Mouse (Mus musculus) hindbrain, postnatal 0 days (tissue): ENCODE results near the gene Rbms1. TPM values are rescaled to one million over a fixed set of nuclear protein-coding genes. Genes with fewer than 3 reads are reported as not detected.

Experiments used
- ATAC-seq: fragments of 200-750 bp; cut with Nextera tagmentation; 2 replicates; pipeline ENCODE4 v1.8.0; 2017; ENCODE audit warnings: mild to moderate bottlenecking, moderate TSS enrichment, moderate library complexity
- DNase-seq: peaks from one replicate; pipeline ENCODE4 v3.0.0-alpha.2; 2015; ENCODE audit warnings: low spot score
- H3K27ac ChIP-seq: fragments of 300-500 bp; sonication (generic); 2 replicates; pipeline ENCODE4 v1.5.1; 2014; ENCODE audit warnings: mild to moderate bottlenecking
- H3K27me3 ChIP-seq: fragments of 300-500 bp; sonication (generic); 2 replicates; pipeline ENCODE4 v1.6.1; 2014; ENCODE audit warnings: low read length, mixed read lengths; ENCODE audit not compliant: insufficient read depth
- H3K36me3 ChIP-seq: fragments of 300-500 bp; sonication (generic); 2 replicates; pipeline ENCODE4 v1.6.1; 2014; ENCODE audit warnings: low read length, mixed read lengths; ENCODE audit not compliant: insufficient read depth
- H3K4me1 ChIP-seq: fragments of 300-500 bp; sonication (generic); 2 replicates; pipeline ENCODE4 v1.6.1; 2014; ENCODE audit warnings: antibody characterized with exemption, low read length, mixed read lengths; ENCODE audit not compliant: insufficient read depth
- H3K4me2 ChIP-seq: fragments of 300-500 bp; sonication (generic); 2 replicates; pipeline ENCODE4 v1.6.1; 2014; ENCODE audit warnings: low read depth, mild to moderate bottlenecking, low read length, moderate library complexity, mixed read lengths
- H3K4me3 ChIP-seq: fragments of 300-500 bp; sonication (generic); 2 replicates; pipeline ENCODE4 v1.5.1; 2014; ENCODE audit warnings: low read length
- H3K9ac ChIP-seq: fragments of 300-500 bp; sonication (generic); replicated peaks from 2 replicates; pipeline ENCODE4 v1.6.1; 2014; ENCODE audit warnings: mild to moderate bottlenecking, low read length, moderate library complexity, mixed read lengths
- H3K9me3 ChIP-seq: fragments of 300-500 bp; sonication (generic); 2 replicates; pipeline ENCODE4 v1.6.1; 2016; ENCODE audit warnings: low read length, mixed read lengths
- CTCF ChIP-seq: IDR thresholded peaks from 2 replicates; pipeline ENCODE4 v1.5.1; 2016; ENCODE audit warnings: antibody characterized with exemption, control low read depth, low read depth
- WGBS: fragments of 180-500 bp; shearing (Covaris S2); extraction: QIAGEN DNeasy Blood & Tissue Kit; methylation state at CpG from one replicate; pipeline ENCODE4 v1.1.7; 2014; 5-methylcytosine and 5-hydroxymethylcytosine counted together
- polyA plus RNA-seq: library from polyadenylated mRNA; unstranded; fragments of >200 nt; fragmentation: Nextera tagmentation; extraction: Ambion mirVana; gene quantifications from 2 replicates; pipeline ENCODE4 v1.2.1, GENCODE M21; 2015
- total RNA-seq: library from RNA; depleted of rRNA; stranded (reverse); fragments of >200 nt; gene quantifications from 2 replicates; pipeline ENCODE4 v1.2.3, GENCODE M21; 2014; rRNA removed

Rbms1 gene
- total RNA-seq: 39.0 and 66.2 TPM in 2 replicates
- polyA plus RNA-seq: 59.2 and 69.7 TPM in 2 replicates

- H3K4me3 ChIP-seq: peak within 1 kb of the TSS; percentile 55
- no peaks in the 10 kb centered on the region for H3K4me1 ChIP-seq
- TF ChIP-seq CTCF: no peak; the same call in 1 of the 2 replicates
- no peaks in the 10 kb centered on the region for H3K9me3 ChIP-seq
- ATAC-seq (peak; percentile 86), DNase-seq (peak; percentile 79)
- peak within 1 kb of the TSS; percentile 93 for H3K27ac ChIP-seq
- H3K27me3 ChIP-seq: no peaks in the 10 kb centered on the region
- WGBS: 0% methylated on average over 50 of the region's 51 CpGs
- H3K9ac ChIP-seq: peak within 1 kb of the TSS; percentile 63
- H3K36me3 ChIP-seq: no peaks in the 10 kb centered on the region
- peak within 1 kb of the TSS; percentile 77 for H3K4me2 ChIP-seq
Observed at GRCm38 (mm10) chr2:60962671-60963421, at the start of gene Rbms1. Gene Rbms1, minus strand, starts transcription at chr2:60963192.

- no peaks in the 10 kb centered on the region for H3K36me3 ChIP-seq
- H3K4me2 ChIP-seq: no peak overlapping the region
- H3K9me3 ChIP-seq: no peaks in the 10 kb centered on the region
- no peak overlapping the region for H3K4me3 ChIP-seq
- TF ChIP-seq CTCF: no peak
- no peaks in the 10 kb centered on the region for H3K4me1 ChIP-seq
- ATAC-seq (peak; percentile 85), DNase-seq (peak; percentile 55)
- no peak overlapping the region for H3K27ac ChIP-seq
- no peaks in the 10 kb centered on the region for H3K27me3 ChIP-seq
- H3K9ac ChIP-seq: no peak overlapping the region
- WGBS: 23% methylated on average over 3 of the region's 3 CpGs
Observed at GRCm38 (mm10) chr2:61012249-61012828, 49.3 kb upstream of the Rbms1 start.

- no peak overlapping the region for H3K4me3 ChIP-seq
- no peaks in the 10 kb centered on the region for H3K27me3 ChIP-seq
- no peak overlapping the region for H3K9ac ChIP-seq
- DNase-seq (no peak), ATAC-seq (no peak)
- TF ChIP-seq CTCF: no peak
- 61% methylated on average over 5 of the region's 5 CpGs for WGBS
- no peaks in the 10 kb centered on the region for H3K9me3 ChIP-seq
- H3K36me3 ChIP-seq: no peaks in the 10 kb centered on the region
- no peaks in the 10 kb centered on the region for H3K4me1 ChIP-seq
- H3K27ac ChIP-seq: no peak overlapping the region
- no peak overlapping the region for H3K4me2 ChIP-seq
Observed at GRCm38 (mm10) chr2:60986286-60986685, 23.3 kb upstream of the Rbms1 start.

GRCm38 (mm10) chr2:60978538-60979313 lies 15.7 kb upstream of the Rbms1 start:
- Histone ChIP-seq H3K4me2 (no peak overlapping the region), H3K27me3 (no peaks in the 10 kb centered on the region), H3K4me3 (no peak overlapping the region), H3K9me3 (no peaks in the 10 kb centered on the region), H3K4me1 (no peaks in the 10 kb centered on the region), H3K27ac (no peak overlapping the region), H3K9ac (no peak overlapping the region), H3K36me3 (no peaks in the 10 kb centered on the region)
- DNase-seq: peak; percentile 57
- TF ChIP-seq CTCF: no peak
- peak; percentile 72 for ATAC-seq
- WGBS: 32% methylated on average over 4 of the region's 4 CpGs

- Histone ChIP-seq H3K4me1 (no peaks in the 10 kb centered on the region), H3K27me3 (no peaks in the 10 kb centered on the region), H3K4me3 (no peak overlapping the region), H3K27ac (no peak overlapping the region), H3K36me3 (no peaks in the 10 kb centered on the region), H3K9ac (no peak overlapping the region), H3K9me3 (no peaks in the 10 kb centered on the region), H3K4me2 (no peak overlapping the region)
- no peak for TF ChIP-seq CTCF
- ATAC-seq: no peak
- 71% methylated on average over 7 of the region's 7 CpGs for WGBS
- no peak for DNase-seq
Observed at GRCm38 (mm10) chr2:60972189-60972814, 9.3 kb upstream of the Rbms1 start.

GRCm38 (mm10) chr2:60963616-60964015 lies 624 bp upstream of the Rbms1 start:
- no peak for TF ChIP-seq CTCF
- Histone ChIP-seq H3K4me3 (peak overlapping the region; percentile 55), H3K27ac (peak overlapping the region; percentile 93), H3K4me1 (no peaks in the 10 kb centered on the region), H3K9ac (peak overlapping the region; percentile 63), H3K27me3 (no peaks in the 10 kb centered on the region), H3K36me3 (no peaks in the 10 kb centered on the region), H3K9me3 (no peaks in the 10 kb centered on the region), H3K4me2 (peak overlapping the region; percentile 77)
- 6% methylated on average over 5 of the region's 5 CpGs for WGBS
- ATAC-seq (peak; percentile 9; the same call in 1 of the 2 replicates), DNase-seq (peak; percentile 46)
